Mouse (Mus musculus): Measurements from ENCODE around the gene Dyrk2. TPM values are rescaled to one million over a fixed set of nuclear protein-coding genes. Genes with fewer than 3 reads are reported as not detected.

Dyrk2 gene
- total RNA-seq (2023): 10 to 100 TPM; 91.8 to 93.8 TPM

DNA sequence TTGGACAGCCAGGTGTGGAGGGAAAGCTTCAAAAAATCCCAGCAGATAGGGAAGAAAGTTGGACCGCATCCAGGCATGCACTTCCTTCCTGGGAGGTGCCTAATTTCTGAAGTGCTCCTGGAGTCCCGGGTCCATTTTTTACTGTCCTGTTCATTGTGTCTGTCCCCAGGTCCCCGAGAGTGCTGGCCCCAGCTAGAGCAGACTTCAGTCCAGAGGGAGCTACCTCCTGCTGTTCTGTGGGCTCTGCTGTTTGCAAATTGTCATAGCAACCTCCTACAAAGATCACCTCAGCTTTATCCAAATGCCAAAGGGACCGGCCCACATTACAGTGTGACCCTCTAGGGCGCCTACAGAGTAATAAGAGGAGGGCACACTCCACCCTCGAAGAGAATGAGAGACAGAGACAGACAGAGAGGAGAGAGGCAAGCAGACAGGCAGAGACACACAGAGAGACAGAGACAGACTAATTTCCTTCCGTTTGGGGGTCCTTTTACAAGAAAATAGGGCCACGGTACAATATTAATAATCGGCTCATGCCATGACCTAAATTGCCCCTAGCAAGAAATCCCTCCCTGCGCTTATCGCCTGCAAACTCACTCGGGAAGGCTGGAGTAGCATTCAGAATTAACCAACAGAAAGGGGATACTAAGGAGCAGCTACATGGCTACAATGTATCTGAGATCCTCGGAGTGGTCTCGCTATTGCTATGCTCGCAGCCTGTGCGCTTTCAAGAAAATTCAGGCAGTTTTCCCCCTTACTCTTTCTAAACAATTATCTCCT is at the start of gene Dyrk2:
TSS of gene Dyrk2 (minus strand) at position 9 of the 780 bp plus-strand sequence.

